Mouse (Mus musculus): Measurements from ENCODE around the gene Il27ra.

Il27ra gene

DNA sequence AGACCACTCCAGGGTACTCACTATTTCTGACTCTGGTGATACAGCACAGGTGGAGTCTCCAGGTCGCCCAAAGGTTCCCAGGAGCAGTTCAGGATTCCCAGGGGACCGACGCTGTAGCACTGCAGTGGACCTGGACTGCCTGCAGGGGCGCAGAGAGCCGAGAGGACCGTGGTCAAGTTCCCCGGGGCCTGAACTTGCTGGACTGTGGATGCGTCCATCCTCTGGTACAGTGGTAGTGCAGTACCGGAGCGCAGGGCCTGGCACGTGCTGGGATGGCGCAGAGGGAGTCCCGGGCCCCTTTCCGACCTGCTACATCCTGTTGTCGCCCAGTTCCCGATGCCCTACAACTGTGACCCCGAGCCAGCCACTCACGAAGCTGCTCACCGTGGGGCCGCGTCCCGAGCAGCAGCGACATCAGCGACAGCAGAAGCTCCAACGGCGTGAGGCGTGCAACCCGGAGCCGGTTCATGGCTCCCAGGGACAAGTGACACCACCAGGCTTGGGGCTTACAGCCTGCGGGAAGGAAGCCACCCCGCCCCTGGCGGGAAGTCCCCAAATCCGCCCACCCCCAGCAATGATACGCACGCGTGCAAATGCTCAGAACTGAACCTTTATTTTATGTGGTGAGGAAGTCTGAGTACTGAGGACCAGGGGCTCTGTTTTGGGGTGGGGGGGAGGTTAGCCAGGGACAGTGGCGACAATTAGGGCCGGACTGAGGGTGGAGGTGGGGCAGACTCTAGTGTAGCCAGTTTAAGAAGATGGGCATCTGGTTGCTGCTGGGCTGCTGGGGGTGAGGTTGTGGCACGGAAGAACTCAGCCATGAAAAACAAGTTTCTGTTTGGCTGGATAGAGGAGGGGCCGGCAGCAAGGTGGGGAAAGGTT is at the start of gene Il27ra:
TSS of gene Il27ra (minus strand) at position 524 of the 882 bp plus-strand sequence.
- DNase-seq (ENCODE audit: low spot score): no peak

DNA sequence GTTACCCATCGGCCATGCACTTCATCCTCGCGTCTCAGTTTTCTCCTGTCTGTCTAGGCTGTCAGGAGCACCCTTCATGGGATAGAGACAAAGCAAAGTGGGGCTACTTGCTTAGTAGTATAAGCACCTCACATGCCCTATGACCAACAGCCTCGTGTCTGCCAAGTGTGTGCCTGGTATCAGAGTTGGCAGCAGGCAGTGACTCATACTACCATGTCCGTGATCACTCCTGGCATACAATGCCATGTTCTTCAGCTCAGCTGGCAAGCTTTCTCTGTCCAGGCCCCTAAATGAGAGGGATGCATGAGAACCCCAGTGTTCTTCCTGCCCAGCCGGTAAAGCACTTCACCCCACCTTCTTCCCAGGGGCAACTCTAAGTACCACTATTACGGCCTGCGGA is 48.2 kb upstream of the Il27ra start:
- DNase-seq (ENCODE audit: low spot score): peak; percentile 69

DNA sequence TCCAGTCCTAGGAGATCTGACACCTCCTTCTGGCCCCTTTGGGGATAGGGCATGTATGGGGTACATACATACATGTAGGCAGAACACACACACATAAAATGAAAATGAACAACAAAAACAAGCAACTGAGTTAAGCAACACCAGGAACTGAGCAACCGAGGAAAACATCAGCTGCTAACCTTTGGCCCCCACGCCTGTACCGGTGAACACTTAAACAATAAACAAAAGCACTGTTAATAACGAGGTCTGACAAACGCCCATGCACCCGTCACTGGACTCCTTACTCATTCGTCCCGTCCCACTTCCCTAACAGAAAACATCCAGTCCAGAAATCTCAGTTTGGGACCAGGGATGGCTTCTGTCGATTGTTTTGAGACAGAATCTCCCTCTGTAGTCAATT is 46.9 kb upstream of the Il27ra start:
- peak; percentile 56 for DNase-seq (ENCODE audit: low spot score)

DNA sequence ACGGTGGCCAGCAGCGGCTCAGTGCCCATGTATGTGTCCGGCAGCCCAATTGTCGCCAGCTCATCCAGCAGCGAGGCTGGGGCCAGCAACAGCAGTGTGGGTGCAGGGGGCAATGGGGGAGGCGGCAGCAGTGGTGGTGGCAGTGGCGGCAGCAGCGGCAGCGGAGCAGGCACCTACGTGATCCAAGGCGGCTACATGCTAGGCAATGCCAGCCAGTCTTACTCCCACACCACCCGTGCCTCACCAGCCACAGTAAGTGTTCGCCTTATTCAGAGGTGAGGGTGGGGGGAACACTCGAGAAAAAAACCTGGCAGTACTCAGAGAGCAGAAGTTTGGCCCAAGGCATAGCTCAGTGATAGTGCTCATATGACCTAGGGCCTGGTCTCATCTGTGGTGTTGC is 45.4 kb upstream of the Il27ra start:
- no peak for DNase-seq (ENCODE audit: low spot score)

DNA sequence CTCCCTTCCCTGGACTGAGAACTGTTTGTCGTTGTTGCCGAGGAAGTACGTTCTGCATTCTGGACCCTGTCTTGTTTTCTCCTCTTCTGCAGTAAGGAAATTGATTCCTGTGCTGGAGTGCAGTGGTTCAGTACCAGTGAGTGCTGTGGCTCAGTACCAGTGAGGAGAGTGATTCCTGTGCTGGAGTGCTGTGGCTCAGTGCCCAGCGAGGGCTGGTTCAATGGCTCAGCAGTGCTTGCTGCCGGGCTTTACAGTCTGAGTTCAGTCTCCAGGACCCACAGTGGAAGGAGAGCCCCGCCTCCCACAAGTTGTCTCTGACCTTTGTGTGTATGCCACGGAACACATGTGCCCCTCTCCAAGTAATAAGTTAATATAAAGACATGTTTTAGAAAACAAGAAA is 44.8 kb upstream of the Il27ra start:
- no peak for DNase-seq (ENCODE audit: low spot score)

DNA sequence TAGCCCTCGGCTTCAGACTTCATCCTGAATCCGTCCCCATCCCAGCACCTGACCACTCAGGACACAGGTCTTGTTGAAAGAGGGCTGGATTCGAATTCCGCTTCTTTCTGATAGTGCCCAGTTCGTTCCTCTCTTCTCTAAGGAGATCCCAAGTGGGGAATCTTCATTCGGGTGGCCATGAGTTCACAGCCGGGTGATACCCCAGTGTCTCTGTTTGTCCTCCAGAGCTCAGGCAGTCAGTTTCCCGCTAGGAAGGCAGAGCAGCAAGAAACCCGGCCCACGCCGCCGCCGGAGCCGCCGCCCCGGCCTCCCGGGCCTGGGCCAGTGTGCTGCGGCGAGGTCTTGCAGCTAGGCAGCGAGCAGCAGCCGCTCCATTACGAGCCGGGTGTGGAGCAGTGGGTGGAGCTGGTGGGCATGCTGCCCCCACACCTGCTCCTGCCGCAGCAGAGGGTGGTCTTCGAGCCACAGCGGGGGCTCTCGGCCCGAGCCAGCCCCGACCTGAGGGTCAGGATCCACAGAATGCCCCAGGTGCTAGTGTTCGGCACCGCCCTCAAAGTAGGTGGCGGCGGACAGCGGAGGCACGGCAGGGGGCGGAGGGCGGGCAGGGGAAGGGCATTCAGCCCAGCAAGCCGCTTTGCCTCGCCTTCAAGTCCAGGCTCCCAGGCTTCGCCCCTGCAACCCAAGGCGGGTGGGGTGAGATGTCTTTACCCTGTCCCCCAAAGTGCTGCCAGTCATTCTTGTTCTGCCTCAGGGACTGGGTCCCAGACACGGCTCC is 42.1 kb upstream of the Il27ra start:
- no peak for DNase-seq (ENCODE audit: low spot score)

DNA sequence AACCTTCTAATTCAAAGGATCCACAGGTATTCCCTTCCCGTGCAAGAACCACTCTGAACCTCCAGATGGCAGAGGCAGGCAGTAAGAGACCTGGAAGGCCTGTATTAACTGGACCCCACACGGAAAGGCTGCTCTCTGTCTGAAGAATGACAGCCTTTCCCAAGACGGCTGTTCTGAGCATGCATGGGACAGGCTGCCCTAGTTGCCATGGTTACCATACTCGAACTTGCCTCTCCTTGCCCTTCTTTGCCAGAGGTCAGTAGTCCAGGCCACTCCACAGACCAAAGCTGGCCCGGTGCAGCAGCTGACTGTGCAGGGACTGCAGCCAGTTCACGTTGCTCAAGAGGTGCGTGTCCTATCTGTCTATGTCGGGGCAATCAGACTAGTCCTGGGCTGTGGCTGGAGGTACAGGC is 41.4 kb upstream of the Il27ra start:
- peak; percentile 88 for DNase-seq (ENCODE audit: low spot score)

DNA sequence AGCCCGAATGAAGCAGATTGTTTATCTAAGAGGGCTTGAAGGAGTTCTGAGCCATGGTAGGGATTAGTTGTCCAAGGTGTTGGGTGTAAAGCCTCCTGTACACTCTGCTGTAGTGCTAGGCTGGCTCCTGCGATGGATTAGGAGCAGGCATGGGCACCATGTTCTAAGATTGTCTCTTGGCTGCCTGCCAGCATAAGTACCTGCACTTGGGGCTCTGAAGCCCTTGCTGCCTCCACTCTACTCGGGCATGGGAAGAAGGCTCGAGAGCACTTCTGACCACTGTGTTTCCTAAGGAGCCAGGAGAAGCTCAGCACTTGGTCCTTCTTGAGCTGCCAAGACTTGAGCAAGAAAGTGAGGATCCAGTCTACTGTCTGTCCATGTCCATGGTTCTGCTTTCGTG is 36.8 kb upstream of the Il27ra start:
- no peak for DNase-seq (ENCODE audit: low spot score)

DNA sequence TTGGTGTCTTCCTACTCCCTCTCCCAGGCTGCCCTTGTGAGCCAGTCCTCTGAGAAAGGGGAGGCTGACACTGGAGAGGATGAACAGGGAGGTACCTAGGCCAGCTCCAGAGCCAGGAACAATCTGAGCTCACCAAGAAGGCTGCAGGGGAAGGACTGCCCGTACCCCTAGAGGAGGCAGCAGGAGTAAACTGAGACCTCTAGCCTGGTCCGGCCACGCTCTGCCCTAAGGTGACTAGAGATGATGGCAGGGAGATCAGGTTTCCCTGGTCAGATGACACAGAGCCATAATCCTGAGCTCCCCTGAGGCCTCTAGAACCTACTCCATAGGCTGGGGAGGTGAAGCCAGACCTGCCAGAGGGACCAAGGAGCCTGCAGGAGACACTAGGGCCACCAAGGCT is 34.5 kb upstream of the Il27ra start:
- no peak for DNase-seq (ENCODE audit: low spot score)

DNA sequence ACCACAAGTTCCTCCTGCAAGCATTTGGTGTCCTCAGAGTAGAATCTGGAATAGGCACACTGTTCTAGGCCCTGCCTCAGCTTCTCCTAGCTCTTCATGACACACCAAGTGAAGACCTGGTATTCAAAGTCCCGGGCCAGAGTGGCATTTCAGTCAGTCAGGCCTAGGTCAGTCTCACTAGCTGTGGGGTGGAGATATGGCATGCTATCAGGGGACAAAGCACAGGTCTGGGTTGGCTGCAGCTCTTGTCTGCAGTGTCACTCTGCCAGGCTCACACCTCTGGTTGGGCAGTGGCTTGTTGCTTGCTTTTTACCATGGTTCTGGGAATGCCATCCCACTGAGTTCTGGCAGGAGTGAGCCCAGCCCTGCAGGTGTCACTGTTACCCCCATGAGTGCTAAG is 34.0 kb upstream of the Il27ra start:
- DNase-seq (ENCODE audit: low spot score): no peak

DNA sequence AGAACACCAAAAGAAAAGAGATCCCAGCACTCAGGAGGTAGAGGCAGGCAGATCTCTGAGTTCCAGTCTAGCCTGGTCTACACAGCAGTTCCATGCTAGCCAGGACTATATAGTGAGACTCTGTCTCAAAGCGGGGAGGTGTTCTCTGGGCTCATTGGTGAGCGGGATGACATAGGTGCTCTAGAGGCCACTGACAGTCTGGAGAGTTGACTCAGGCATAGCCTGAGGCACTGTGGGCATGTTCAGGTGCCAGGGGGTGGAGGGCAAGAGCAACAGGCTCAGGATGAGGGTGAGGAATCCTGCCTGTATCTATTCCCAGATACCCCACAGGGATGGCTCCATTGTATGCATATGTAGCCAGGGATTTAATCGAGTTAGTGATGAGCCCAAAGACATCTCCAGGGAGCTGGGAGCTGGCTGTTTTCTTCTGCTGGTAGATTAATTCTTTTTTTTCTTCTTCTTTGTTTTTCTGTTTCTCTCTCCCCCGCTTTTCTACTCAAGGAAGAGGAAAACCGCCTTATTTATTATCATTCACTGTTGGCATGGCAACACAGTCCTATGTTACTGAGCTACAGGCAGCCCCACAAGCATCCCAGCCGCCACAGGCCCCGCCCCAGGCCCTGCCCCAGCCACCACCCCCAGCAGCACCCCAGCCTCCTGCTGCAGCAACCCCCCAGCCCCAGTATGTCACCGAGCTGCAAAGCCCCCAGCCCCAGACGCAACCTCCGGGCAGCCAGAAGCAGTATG is 31.0 kb upstream of the Il27ra start:
- no peak for DNase-seq (ENCODE audit: low spot score)

DNA sequence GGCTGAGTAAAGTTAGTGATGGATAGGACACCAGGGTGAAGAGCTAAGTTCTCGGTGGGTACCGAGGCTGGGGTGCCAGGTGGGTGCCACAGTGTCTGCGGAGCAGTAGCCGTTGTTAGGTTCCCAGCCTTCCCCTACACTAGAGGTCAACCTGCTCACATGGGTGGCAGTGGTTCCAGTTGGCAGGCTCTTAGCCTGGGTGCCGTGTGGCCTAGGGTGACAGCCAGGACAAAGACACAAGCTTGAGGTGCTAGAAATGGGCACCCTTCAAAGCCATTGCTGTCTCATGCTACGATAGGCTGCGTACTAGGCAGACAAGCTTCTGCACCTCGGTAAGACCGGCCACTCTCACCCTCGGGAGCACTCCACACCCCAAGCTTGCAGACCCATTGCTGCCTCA is 29.9 kb upstream of the Il27ra start:
- no peak for DNase-seq (ENCODE audit: low spot score)

DNA sequence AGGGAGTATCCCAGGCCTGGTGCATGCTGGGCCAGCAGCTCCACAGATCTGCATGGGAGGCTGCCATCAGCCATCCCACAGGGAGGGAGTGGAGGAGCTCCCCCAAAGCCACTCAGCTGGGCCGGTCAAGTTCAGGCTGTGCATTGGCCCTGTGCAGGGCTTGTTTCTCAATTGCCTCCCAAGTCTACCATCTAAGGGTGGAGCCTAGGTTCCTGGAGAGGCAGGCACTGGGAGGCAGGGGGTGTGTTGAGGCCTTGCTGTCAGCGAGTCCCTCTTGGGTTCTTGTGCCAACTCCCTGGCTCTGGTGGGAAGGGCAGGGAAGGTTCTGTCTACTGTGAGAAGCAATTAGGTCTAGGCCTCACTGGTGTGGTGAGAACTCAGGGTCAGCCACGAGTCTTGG is 29.5 kb upstream of the Il27ra start:
- DNase-seq (ENCODE audit: low spot score): no peak

DNA sequence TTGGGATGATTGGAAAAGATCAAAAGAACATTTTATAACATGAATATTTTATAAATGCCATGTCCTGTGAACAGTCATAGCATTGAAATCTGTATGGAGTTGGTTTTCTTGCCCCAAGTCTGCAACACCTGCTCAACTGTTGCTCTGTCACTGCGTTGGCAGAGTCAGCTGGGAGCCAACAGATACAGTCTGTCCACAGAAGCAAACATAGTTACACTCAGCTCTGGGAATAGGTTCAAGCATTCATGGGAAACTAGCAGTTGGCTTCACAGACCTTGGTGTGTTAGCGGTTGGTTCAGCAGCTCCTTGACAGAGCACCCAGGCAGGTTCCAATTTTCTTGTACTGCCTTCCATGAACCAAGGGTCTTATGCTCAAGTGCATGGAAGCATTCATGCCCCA is 28.3 kb upstream of the Il27ra start:
- DNase-seq (ENCODE audit: low spot score): peak; percentile 43

DNA sequence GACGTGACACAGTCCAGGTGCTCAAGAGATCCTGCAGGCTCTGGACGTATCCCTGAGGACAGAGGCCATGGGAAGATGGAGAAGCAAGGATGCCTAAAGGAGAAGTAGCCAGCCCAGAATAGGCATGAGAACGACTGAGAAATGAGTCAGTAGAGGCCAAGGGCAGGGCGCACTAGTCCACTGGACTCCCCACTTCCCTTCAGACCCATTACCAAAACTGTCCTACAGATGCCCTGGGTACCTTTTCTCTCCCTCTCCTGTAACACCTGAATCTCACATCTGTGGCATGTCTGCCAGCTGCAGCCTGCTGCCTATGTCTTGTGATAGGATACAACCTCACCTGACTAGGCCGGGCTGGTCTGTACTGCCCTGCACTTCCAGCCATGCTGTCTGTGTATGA is 27.9 kb upstream of the Il27ra start:
- DNase-seq (ENCODE audit: low spot score): no peak

DNA sequence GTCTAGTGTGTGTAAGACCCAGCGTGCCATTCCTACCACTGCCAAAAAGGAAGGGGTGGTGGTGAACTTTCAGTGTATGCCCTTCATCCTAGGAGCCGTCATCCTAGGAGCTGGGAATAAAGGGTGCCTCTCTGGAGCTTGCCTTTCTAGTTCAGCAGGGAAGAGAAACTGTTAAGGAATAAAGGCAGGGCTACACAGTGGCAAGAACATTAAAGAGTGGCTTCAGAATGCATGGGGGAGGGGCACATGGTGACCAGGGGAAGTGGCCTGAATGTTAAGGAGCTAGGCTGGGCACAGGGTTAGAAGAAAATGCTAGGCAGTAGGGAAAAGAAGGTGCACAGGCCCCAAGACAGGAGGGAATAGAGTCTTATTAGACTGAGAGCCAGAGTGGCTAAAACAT is 27.4 kb upstream of the Il27ra start:
- no peak for DNase-seq (ENCODE audit: low spot score)

DNA sequence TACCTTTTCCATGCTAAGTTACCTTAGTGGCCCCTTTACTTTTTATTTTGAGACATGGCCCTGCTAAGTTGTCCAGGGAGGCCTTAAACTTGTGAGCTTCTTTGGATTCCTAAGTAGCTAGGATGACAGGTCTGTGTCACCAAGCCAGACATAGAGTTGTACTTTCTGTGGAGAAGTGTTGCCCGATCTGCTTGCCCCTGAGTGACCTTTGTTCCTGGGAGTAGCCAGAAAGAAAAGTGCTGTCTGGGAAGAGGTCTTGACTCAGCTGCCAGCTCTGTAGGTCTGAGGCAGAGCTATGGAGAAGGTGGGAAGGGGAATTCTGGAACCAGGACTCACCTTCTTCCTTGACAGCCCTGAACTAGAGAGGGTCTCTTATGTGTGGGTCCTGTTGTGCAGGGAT is 26.8 kb upstream of the Il27ra start:
- DNase-seq (ENCODE audit: low spot score): no peak

DNA sequence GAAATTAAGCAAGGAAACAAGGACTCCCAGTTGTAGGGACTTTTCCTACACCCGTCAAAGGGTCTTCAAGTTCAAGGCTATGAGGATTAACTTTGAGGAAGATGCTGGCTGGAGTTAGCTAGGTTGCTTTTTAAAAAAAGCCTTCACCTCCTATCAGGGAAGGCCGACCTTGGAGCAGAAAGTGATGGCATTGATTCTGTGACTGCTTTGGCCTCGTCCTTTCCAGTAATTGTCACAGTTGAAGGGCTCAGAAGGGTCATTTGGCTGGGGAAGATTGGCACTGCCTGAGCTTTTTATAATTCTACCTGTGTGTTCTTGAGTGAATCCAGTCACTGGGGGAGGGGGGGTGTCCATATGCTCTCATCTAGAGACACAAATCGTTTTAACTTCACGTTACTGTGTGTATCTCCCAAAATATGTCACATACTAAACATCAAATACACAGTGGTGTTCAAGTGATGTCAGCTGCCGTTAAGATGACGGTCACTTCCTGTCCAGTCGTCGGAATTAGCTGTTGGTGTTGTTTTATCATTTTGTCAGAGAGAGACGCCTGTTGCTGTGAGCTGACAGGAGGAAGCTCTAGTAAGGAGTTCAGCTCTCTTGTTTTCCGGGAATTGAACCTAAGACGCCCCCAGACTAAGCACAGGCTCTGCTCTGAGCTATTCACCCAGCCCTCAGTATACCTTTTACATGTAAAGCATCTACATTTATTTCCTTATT is 26.1 kb upstream of the Il27ra start:
- DNase-seq (ENCODE audit: low spot score): no peak

DNA sequence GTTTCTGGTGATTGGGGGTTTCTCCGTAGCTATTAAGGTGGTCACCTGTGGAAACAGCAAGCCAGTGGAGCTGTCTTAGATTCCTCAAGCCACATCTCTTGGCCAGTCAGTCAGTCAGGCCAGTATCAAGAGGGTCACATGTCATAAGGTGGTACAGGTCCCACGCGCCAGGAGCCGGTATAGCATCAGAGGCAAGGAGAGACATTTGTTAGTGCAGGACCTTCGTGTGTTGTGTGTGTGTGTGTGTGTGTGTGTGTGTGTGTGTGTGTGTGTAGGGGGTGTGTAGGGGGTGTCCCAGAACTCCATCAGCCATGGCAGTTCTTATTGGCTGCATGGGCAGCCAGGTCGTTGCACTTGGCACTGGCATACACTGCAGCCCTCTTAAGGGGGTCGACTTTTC is 25.5 kb upstream of the Il27ra start:
- no peak for DNase-seq (ENCODE audit: low spot score)

DNA sequence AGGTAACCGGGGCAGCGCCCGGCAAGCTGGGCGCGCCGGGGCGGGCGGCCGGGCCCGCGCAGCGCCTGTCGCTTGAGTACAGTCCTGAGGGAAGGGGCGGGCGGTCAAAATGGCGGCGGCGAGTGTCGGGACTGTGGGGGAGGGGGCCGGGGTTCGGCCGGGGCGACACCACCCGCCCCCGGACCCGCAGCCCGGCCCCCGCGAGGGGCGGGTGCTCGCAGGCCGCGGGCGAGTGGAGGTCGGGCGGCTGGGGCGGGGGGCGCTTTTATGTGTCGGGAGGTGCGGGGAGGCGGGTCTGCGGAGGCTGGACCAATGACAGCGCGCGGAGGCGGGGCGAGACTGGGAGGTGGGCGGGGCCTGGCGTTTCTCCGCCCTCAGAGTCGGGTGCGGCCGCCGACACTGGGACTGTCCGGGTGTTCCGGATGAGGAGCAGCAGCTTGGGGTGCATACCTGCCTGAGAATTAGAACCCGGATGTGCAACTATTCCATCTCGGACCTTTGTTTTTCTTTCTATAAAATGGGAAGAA is 24.7 kb upstream of the Il27ra start:
- peak; percentile 88 for DNase-seq (ENCODE audit: low spot score)

DNA sequence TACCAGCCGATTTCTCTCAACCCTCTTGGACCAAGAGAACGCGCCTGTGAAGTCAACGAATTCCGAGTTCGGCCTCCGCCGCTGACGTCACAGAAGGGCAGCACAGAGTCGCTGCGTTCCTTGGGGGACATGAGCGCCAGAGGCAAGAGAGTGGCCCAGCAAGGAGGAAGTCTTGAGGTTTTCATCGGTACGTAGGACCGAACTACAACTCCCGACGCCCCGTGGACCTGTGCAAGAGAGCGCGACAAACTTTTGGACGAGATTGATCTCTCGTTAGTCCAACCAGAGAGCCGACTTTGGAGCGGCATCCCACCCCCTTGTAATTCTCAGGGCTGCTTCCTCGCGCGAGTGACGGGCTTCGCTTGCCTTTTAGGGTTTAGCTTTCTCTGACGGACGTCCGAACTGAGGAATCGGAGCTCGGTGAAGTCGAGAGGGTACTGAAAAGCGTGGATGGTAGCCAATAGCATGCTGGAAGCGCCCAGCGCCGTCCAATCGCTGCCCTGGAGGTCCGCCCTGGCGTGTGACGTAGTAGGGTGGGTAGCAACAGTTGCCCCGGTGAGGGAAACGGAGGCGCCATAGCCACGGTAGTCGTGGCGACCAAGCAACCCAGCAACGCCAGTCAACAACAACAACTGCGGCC is 24.0 kb upstream of the Il27ra start, which contains the start of gene Rfx1:
TSS of gene Rfx1 (plus strand) at position 544 of the 640 bp plus-strand sequence.
- peak; percentile 100 for DNase-seq (ENCODE audit: low spot score)
